Mouse (Mus musculus) stomach, postnatal 0 days (tissue): ENCODE data around the gene Lrcol1. TPM values are rescaled to one million over a fixed set of nuclear protein-coding genes. Genes with fewer than 3 reads are reported as not detected.

Experiments
- ATAC-seq: fragments of 200-750 bp; cut with Nextera tagmentation; 2 replicates; pipeline ENCODE4 v1.8.0; 2017; ENCODE audit not compliant: low FRiP score, low TSS enrichment
- DNase-seq: peaks from one replicate; pipeline ENCODE4 v3.0.0-alpha.2; 2016; ENCODE audit warnings: low spot score
- H3K27ac ChIP-seq: fragments of 300-500 bp; sonication (generic); replicated peaks from 2 replicates; pipeline ENCODE4 v1.5.1; 2014; ENCODE audit warnings: mild to moderate bottlenecking, control low read depth
- H3K27me3 ChIP-seq: fragments of 300-500 bp; sonication (generic); 2 replicates; pipeline ENCODE4 v1.6.1; 2014; ENCODE audit warnings: low read length; ENCODE audit not compliant: control insufficient read depth, insufficient read depth
- H3K36me3 ChIP-seq: fragments of 300-500 bp; sonication (generic); 2 replicates; pipeline ENCODE4 v1.6.1; 2014; ENCODE audit warnings: low read length, mixed read lengths; ENCODE audit not compliant: control insufficient read depth, insufficient read depth
- H3K4me1 ChIP-seq: fragments of 300-500 bp; sonication (generic); replicated peaks from 2 replicates; pipeline ENCODE4 v1.6.1; 2014; ENCODE audit warnings: antibody characterized with exemption; ENCODE audit not compliant: control insufficient read depth, insufficient read depth
- H3K4me2 ChIP-seq: fragments of 300-500 bp; sonication (generic); replicated peaks from 2 replicates; pipeline ENCODE4 v1.6.1; 2014; ENCODE audit warnings: low read depth, mild to moderate bottlenecking, control low read depth, moderate library complexity
- H3K4me3 ChIP-seq: fragments of 300-500 bp; sonication (generic); 2 replicates; pipeline ENCODE4 v1.5.1; 2014; ENCODE audit warnings: low read depth, low read length, control low read depth
- H3K9ac ChIP-seq: fragments of 300-500 bp; sonication (generic); 2 replicates; pipeline ENCODE4 v1.6.1; 2014; ENCODE audit warnings: mild to moderate bottlenecking, low read length, control low read depth, mixed read lengths
- H3K9me3 ChIP-seq: fragments of 300-500 bp; sonication (generic); 2 replicates; pipeline ENCODE4 v1.6.1; 2016; ENCODE audit warnings: low read length; ENCODE audit not compliant: control insufficient read depth
- CTCF ChIP-seq: IDR thresholded peaks from 2 replicates; pipeline ENCODE4 v1.5.1; 2016; ENCODE audit warnings: antibody characterized with exemption, low read depth, mild to moderate bottlenecking, moderate library complexity
- EP300 ChIP-seq: optimal IDR thresholded peaks from 2 replicates; pipeline ENCODE3; 2016; ENCODE audit warnings: antibody characterized with exemption
- WGBS: fragments of 180-500 bp; shearing (Covaris S2); extraction: QIAGEN DNeasy Blood & Tissue Kit; methylation state at CpG from one replicate; pipeline ENCODE4 v1.1.7; 2014; 5-methylcytosine and 5-hydroxymethylcytosine counted together
- polyA plus RNA-seq: library from polyadenylated mRNA; unstranded; fragments of >200 nt; fragmentation: Nextera tagmentation; extraction: Ambion mirVana; gene quantifications from 2 replicates; pipeline ENCODE4 v1.2.1, GENCODE M21; 2015

The Lrcol1 gene
- polyA plus RNA-seq, 1 experiment from 2014 or later, result not detected

- H3K4me2 ChIP-seq, result no peak overlapping the region
- no peaks in the 10 kb centered on the region; the same call in 1 of the 2 replicates for H3K4me1 ChIP-seq
- H3K27ac ChIP-seq, result no peak overlapping the region
- no peak overlapping the region for H3K4me3 ChIP-seq
- no peak for DNase-seq
- 44% methylated on average over 3 of the region's 3 CpGs for WGBS
- no peaks in the 10 kb centered on the region for H3K27me3 ChIP-seq
- no peak overlapping the region for H3K9ac ChIP-seq
- no peak for ATAC-seq
- TF ChIP-seq CTCF (no peak), EP300 (no peak)
- no peaks in the 10 kb centered on the region for H3K9me3 ChIP-seq
- H3K36me3 ChIP-seq, result no peaks in the 10 kb centered on the region
These were observed 59.4 kb downstream of the Lrcol1 start for GRCm38 (mm10) chr5:110403931-110404330.

Other genes with a start within 250 kb of the Lrcol1 start
- 12.5 and 12.8 TPM in 2 replicates for gene Plcxd1, start 244.8 kb upstream of the Lrcol1 start, polyA plus RNA-seq
- gene Gtpbp6, start 236.5 kb upstream of the Lrcol1 start, polyA plus RNA-seq, result 17.0 and 20.2 TPM in 2 replicates
- 1.6 and 2.0 TPM in 2 replicates for gene Zfp605, start 234.6 kb upstream of the Lrcol1 start, polyA plus RNA-seq
- 24.2 and 25.2 TPM in 2 replicates for gene Chfr, start 208.9 kb upstream of the Lrcol1 start, polyA plus RNA-seq
- 6.4 and 8.3 TPM in 2 replicates for gene Golga3, start 168.0 kb upstream of the Lrcol1 start, polyA plus RNA-seq
- gene Ankle2, start 113.7 kb upstream of the Lrcol1 start, polyA plus RNA-seq, result 11.2 and 11.7 TPM in 2 replicates
- 31.4 and 31.8 TPM in 2 replicates for gene Pgam5, start 74.8 kb upstream of the Lrcol1 start, polyA plus RNA-seq
- gene Pxmp2, start 58.5 kb upstream of the Lrcol1 start, polyA plus RNA-seq, result 3.8 and 6.1 TPM in 2 replicates
- gene Pole, start 58.4 kb upstream of the Lrcol1 start, polyA plus RNA-seq, result 4.1 and 4.7 TPM in 2 replicates
- gene P2rx2, start 1.5 kb upstream of the Lrcol1 start, polyA plus RNA-seq, result 0.36 and 0.42 TPM in 2 replicates
- 6.2 and 6.4 TPM in 2 replicates for gene Fbrsl1, start 103.8 kb downstream of the Lrcol1 start, polyA plus RNA-seq
- gene Galnt9, start 199.6 kb downstream of the Lrcol1 start, polyA plus RNA-seq, result 0.18 and 0.29 TPM in 2 replicates